Mouse (Mus musculus) brain, embryonic 14.5 days (tissue): ENCODE results near the gene 2210408I21Rik. TPM values are rescaled to one million over a fixed set of nuclear protein-coding genes. Genes with fewer than 3 reads are reported as not detected.
"Not testable (repeated sequence)": the region's sequence is repeated elsewhere in the genome, so short reads cannot be mapped to it uniquely, and the experiment has no call there.

ENCODE experiments used
- DNase-seq: peaks from one replicate; pipeline ENCODE4 v3.0.0-alpha.2; 2011; ENCODE audit warnings: low read depth
- CTCF ChIP-seq: fragments of 200-500 bp; IDR thresholded peaks from 2 replicates; pipeline ENCODE4 v1.5.1; 2012; ENCODE audit warnings: inconsistent platforms, mild to moderate bottlenecking, moderate library complexity, borderline replicate concordance; ENCODE audit not compliant: insufficient read depth, insufficient read length; ENCODE audit errors: extremely low read depth
- POLR2A ChIP-seq: fragments of 200-500 bp; IDR thresholded peaks from 2 replicates; pipeline ENCODE4 v1.6.1; 2012; ENCODE audit warnings: mild to moderate bottlenecking, inconsistent platforms, borderline replicate concordance; ENCODE audit not compliant: poor library complexity, insufficient read depth, insufficient read length, severe bottlenecking; ENCODE audit errors: extremely low read depth
- polyA plus RNA-seq: library from polyadenylated mRNA; depleted of rRNA; stranded (reverse); fragments of >200 nt; gene quantifications from 2 replicates; pipeline ENCODE4 v1.2.3, GENCODE M21; 2012; rRNA removed

2210408I21Rik gene
- polyA plus RNA-seq = 4.1 and 4.6 TPM in 2 replicates

GRCm38 (mm10) chr13:77134931-77135620 lies at the start of gene 2210408I21Rik, which contains the start of gene Slf1:
Gene 2210408I21Rik, plus strand, starts transcription at chr13:77135540.
Gene Slf1, minus strand, starts transcription at chr13:77135473.
- peak; percentile 97 for DNase-seq
- TF ChIP-seq POLR2A (no peak; the same call in 1 of the 2 replicates), CTCF (no peak)

- not testable (repeated sequence) for DNase-seq
Observed at GRCm38 (mm10) chr13:77092876-77093275, 42.5 kb upstream of the 2210408I21Rik start.

GRCm38 (mm10) chr13:77107734-77108133 lies 27.6 kb upstream of the 2210408I21Rik start:
- TF ChIP-seq POLR2A = no peak
- no peak for TF ChIP-seq CTCF
- no peak for DNase-seq

- TF ChIP-seq POLR2A = no peak
- no peak for TF ChIP-seq CTCF
- no peak for DNase-seq
Observed at GRCm38 (mm10) chr13:77118695-77119094, 16.6 kb upstream of the 2210408I21Rik start.

- TF ChIP-seq POLR2A (no peak), CTCF (no peak)
- DNase-seq = peak; percentile 72
Observed at GRCm38 (mm10) chr13:77125159-77125558, 10.2 kb upstream of the 2210408I21Rik start.

GRCm38 (mm10) chr13:77128240-77128639 lies 7.1 kb upstream of the 2210408I21Rik start:
- no peak for TF ChIP-seq POLR2A
- no peak for TF ChIP-seq CTCF
- no peak for DNase-seq

- TF ChIP-seq POLR2A (no peak), CTCF (no peak)
- no peak for DNase-seq
Observed at GRCm38 (mm10) chr13:77131132-77131531, 4.2 kb upstream of the 2210408I21Rik start.

- TF ChIP-seq CTCF (no peak), POLR2A (no peak)
- no peak for DNase-seq
Observed at GRCm38 (mm10) chr13:77135621-77135981, 261 bp downstream of the 2210408I21Rik start.

GRCm38 (mm10) chr13:77140890-77141289 lies 5.5 kb downstream of the 2210408I21Rik start:
- no peak for DNase-seq
- TF ChIP-seq POLR2A (no peak), CTCF (no peak)

GRCm38 (mm10) chr13:77177931-77178330 lies 42.6 kb downstream of the 2210408I21Rik start:
- no peak for DNase-seq

GRCm38 (mm10) chr13:77190606-77191005 lies 55.3 kb downstream of the 2210408I21Rik start:
- TF ChIP-seq POLR2A = no peak
- no peak for TF ChIP-seq CTCF

More at GRCm38 (mm10) chr13:77177931-77178330, 42.6 kb downstream of the 2210408I21Rik start:
- TF ChIP-seq CTCF = no peak

GRCm38 (mm10) chr13:77192201-77192600 lies 56.9 kb downstream of the 2210408I21Rik start:
- DNase-seq = no peak
- TF ChIP-seq CTCF (no peak), POLR2A (no peak)

More at GRCm38 (mm10) chr13:77190606-77191005, 55.3 kb downstream of the 2210408I21Rik start:
- no peak for DNase-seq
